Mouse (Mus musculus) c-Kit-negative CD71-positive TER-119-positive erythroid progenitor cells, embryonic 14.5 days (primary cell): Measurements from ENCODE around the gene Slc13a4.

ENCODE experiments used
- DNase-seq: peaks from one replicate; pipeline ENCODE4 v3.0.0-alpha.2; 2013; ENCODE audit warnings: low read depth, low spot score

Slc13a4 gene

DNA sequence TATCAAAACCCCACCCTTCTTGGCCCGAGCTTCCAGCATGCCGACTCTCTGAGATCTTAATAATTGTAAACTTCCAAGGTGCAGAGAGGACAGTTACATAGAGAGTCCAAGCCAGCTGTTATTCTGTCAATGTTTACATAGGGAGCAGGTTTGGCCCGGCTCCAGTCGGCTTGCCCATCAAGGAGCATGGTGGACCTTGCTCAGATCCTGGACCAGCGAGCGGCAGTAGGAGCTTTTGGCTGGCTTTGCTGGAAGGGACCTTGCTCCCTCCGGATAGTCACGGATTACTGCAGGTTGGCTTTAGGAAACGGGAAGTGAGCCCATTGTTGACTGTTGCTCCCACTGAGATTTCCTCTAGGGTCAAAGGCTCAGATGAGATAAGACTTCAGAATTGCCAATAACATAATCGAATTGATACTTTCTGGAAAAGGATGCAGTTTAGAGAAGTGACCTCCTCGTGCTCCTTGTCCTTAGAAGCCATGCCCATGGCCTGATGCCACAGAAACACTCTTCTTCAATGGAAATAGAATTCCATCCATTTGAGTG lies 4.5 kb downstream of the Slc13a4 start:
- DNase-seq: no peak

DNA sequence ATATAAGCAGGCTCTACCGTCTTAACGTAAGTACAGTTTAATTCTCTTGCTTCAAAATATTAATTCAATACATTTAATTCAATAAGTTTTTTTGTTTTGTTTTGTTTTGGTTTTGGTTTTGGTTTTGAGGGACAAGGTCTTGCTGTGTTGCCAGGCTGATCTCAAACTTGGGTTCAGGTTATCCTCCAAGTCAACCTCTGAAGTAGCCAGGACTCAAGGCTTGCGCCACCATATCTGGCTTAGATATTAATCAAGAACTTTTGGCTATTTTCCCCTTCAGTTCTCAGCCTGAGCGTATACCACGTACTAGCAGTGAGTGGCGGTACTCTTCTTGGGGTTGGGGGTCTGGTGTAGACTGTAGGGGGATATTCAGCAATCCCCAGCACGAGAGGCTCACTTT lies 5.3 kb downstream of the Slc13a4 start:
- no peak for DNase-seq

DNA sequence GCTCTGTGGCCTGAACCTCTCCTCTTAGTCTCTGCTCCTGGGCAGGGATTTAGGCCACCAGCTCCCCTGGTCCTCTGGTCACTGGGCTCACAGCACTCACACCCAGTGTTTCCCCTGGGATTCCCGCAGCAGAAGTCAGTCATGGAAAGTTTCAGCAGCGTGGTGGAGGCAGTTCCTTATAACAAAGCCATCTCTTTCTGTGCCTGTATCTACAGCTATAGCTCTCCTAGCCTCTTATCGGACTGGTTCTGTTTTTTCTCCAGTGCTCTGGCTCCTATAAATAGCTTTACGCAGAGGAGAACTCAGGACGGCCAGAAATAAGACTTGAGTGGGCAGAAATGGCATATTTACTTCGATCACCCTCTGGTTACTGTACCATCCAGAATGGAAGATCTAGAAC lies 9.6 kb downstream of the Slc13a4 start:
- DNase-seq: no peak

DNA sequence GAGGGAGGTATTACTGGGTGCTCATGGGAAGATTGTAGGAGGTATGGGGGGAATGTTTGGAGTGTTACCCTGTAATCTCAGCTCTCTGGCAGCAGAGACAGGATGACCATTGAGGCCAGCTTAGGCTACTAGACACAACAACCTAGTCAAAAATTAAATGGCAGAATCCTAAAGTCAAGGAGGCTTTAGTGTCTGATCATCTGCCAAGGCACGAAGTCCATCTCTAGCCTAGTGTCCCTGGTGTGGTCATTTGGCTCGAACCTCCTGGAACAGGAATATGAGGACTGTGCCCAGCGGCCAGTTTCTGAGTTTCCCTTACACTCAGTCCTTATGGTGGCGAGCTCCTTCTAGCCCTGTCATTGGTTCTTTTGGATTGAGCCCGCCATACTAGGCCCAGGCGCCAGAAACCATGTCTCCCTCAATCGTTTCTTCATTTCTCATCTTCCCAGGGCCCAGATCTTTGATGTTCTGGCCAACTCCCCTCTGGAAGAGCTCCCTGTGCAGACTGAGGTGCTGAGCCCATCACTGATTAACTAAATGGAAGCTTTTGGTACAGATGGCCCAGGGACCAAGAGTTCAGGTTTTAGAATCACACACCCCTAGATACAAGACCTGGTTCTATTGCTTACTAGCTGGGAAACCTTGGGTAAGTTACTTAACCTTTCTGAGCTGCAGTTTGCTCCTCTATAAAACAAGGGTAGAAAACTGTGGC lies 10.3 kb downstream of the Slc13a4 start:
- DNase-seq: no peak

DNA sequence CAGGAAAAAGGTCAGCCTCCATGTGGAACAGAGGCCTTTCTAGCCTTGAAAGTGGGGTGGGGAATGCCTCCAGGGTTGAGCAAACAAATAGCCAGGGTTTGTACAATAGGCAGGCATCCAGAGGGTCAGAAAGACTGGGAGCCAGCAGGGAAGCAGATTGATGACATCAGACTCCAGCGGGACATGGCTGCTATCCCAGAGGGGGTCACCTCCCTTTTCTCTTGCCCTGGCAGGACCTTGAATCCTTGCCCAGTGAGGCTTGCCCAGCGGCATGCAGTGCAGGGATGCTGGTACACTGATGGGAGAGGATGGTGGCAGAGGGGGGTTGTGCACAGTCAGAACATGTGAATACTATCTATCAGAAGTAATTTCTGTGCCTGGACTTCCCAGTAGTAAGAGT lies 10.9 kb downstream of the Slc13a4 start:
- no peak for DNase-seq

DNA sequence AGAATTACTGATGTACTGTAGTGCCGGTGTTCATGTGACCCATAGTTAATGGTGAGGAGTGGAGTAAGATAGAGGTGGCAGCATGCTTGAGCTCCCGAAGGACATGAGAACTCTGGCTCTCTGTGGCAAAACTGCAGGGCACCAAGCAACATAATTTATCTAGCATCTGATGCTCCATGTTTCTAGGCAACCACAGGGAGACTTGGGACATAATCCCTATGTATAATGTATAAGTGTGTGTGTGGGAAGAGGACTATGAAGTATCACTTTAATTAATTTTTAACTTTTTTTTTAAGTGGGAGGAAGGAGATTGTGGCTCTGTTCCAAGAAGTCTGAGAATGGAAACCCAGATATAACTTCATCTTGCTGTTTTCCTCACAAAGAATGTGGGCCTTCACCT lies 13.0 kb downstream of the Slc13a4 start:
- DNase-seq: no peak

DNA sequence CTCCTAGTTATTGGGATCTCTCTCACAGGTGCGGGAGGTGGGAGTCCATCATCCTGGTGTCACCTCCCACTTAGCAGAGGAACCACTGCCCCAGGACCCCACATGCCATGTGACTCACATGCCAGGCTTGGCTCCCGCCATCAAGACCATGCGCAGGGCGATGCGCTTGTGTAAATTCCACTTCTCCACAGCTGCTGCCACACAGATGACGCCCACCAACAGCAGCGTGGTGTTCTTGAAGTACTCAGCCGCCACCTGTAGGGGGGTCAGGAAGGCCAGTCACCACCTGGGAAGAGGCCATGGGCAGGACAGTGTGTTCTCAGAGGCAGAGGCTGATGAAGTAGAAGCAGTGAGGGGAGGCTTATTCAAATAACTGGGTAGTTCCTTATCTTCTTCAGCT lies 18.3 kb downstream of the Slc13a4 start:
- no peak for DNase-seq

DNA sequence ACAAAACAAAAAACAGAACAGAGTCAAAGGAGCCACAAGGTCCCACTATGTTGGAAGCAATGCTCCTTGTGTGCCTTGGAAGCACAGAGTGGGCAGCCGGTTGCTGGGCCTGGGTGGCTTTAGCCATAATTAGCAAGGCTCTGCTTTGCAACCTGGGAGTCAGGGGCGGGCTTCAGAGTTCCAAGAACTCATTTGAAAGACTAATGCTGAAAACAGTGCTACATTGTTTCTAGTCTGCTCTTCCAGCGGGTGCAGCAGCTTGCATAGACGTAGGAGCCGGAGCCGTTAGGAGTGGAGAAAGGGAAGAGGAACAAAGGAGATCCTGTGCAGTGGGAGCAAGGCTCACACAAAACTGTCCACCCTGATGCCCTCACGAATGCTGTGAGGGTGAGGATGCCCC lies 19.0 kb downstream of the Slc13a4 start:
- DNase-seq: no peak

DNA sequence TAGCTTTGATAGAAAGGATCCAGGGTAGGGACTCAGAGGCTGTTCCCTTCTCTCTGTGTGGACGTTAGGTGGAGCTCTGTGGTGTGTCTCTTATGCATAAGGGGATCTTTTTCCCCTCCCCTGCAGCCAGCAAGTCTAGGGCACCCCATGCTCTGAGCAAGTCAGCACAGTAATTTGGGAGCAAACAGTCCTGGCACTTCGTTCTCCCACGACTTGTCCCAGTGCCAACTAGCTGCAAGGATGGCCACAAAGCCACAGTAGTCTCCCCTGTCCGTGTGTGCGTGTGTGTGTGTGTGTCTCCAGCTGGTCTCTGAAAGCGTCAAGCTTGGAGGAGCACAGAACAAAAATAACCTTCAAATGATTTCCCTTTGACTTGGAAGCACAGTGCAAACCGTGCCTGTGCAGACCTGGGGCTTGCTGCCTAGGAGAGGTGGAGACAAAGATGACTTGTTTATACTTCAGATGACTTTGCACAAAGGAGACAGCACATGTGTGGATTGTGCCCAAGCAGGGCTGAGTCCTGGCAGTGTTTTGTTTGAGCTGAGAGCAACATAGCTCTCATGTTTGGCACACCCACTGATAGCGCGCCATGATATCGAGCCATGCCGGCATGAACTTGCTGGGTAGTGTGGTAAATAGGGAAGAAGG lies 19.7 kb downstream of the Slc13a4 start:
- DNase-seq: no peak

DNA sequence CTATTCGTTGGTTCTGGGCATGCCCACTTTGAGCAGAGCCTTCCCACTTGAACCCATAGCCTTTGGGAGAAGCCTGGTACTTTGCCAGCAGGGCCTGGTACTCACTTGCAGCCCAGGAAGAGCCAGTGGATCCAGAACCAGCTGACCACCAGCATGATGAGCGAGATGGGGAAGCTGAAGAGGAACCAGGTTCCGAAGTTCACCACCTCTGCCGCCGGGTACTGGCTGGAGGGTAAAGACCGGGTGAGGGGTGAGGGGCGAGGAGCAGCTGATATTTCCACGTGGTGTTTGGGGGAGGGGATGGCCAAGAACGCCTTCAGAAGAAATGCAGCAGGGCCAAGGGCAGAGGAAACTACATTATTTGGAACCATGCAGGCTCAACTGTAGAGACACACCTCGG lies 28.6 kb downstream of the Slc13a4 start:
- DNase-seq: no peak

DNA sequence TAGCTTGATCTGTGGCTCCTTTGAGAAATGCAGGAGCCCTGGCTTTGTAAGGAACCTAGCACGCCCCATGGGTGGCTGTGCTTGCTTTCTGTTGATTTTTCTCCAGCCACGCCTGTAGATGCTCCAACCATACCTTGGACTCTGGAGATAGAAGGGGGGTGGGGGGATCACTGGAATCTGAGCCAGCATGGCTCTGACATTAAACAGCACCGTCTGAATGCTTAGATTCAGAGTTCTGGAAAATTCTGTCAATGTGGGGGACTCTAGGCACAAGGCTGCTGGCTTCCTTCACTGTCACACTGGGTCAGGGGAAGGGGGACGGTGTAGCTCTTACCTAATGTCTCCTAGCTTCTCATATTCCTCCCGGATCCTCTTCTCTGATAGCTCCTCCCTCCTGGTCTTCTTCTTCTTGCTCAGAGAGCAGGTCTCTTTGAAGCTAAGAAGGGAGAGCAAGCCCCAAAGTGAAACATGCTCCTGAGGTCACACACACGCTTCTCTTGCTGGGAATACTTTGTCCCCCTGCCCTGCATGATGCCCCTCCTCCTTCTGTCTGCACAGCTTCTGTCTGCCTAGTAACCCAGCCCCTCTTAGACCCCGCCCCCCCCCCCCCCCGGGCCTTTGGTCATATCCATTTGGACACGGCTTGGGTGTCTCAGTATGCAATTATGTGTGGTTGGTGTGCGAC lies 29.9 kb downstream of the Slc13a4 start:
- no peak for DNase-seq

DNA sequence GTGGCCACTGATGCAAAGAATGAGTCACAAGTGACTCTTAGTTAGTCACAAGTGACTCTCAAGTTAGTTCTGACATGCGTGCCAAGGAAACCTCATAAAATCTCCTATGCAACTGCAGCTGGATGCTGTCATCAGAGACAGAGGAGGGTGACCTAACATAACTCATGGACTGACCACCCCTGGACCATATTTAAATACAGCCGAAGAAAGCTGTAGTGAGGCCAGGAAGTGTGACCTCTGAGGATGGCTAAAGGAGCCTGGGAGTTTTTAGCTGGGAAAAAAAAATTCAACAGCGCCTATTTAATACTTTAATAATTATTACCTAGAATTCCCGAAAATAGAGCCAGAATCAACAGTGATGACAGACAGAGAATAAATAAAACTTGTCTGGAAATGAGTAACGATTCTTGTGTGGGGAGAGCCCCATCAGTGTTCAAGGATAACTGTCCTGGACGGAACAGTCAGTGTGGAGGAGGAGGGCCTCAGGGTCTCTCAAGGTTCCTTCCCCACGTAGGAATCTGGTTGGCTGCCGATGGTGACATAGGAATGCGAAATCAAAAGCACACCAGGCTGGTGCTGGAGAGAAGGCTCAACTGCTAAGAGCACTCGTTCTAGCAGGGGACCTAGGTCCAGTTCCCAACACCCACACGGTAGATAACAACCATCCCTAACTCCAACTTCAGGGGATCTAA lies 34.4 kb downstream of the Slc13a4 start:
- DNase-seq: no peak

DNA sequence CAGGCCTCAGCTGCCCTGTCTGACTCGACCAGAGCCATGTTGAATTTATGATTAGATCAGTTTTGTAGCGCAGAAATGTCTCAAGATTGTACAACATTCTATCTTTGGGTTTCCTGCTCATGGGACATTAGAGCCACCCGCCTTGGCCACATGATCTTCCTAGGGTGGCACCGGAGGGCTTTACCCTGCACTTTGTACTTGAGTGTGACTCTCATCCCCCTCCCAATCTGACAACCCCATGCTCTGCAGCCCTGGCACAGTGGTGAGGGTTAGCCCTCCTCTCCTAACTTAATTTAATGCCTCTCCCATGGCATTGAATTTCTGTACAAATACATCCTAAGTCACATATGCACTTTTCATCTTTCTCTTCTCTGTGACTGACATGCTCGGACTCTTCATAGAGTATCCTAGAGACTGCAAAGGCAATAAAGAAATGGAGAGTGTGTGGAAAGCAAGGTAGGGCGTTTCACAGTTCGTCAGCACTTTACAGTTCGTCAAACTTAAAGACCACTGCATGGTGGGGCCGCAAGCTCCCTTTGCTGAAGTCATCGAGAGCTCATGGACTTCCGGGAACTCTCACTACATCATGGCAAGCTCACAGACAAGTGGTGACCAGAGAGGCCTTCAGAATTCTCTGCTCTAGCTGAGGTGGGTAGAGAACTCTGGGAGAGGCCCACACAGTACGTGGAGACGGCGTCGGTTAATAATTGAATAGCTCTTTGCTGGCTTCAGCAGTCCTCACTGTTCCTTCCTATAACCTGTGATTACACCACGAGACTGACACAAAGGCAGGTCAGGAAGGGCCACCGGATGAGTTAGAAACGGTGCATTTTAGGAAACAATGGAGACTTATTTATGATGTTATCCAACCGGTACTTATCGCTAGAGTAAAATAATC lies 35.8 kb downstream of the Slc13a4 start:
- no peak for DNase-seq

DNA sequence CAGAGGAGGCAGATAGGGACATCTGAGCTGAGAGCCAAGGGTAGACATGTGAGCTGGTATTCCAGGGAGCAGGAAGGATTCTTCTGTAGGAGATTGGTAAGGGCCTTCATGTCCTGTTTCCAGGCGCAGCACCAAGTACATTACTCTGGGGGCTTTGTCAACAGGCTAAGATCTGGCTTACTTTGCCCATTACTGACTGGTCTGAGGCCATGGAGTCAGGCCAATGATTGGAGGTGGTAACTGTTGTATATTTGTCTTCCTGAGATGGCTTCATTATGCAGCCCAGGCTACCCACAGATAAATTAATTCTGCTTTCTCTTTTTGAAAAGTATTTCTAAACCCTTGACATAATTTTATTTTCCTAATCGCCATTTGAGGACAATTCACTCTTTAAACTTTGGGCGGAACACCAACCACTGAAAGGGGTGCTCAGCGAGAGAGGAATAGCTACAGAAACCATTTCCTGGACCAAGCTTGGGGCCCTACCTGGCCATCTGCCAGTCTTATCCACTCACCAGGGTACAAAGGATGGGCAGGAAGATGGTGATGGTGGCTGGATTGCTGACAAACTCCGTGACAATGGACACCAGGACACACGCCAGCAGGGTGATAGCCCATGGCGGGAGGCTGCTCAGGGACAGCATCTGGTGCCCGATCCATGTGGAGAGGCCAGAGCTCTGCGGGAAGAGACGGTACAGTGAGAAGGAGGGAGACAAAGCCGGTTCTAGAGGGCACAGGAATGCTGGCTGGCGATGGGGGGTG lies 36.7 kb downstream of the Slc13a4 start:
- DNase-seq: no peak

DNA sequence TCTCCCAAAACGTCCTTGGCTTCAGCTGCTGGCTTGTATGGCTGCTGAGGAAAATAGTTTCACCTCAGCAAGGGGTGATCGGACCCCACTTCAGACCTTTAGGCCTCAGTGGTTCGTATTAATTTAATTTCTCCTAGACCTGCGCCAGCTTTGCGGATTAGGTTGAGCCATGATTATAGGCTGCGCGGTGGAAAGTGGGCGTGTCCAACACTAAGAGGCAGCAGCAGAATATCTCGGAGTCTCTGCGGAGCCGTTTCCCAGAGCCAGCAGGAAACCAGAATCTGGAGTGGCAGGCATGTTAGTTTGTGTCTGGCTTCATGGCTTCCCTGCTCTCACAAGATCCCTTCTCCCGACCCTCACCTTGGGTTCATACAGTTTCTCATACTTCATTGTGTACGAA lies 38.3 kb downstream of the Slc13a4 start:
- DNase-seq: no peak

DNA sequence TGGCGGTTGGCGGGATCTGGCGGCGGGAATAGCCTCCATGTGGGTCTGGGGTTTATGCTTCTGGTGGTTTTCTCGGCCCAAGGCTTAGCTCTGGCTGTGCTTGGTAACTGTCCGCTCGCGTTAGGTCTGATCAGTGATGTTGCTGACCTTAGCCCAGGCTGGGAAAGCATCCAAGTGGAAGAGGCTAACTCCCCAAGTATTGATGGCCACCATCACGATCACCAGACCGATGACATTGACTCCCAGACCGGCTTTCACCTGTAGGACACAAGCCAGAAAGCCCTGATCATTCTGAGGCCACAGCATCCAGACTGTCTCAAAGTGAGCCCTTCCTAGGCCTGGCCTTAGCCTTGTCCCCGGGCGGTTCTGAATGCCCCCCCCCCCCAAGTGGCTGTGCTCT lies 39.2 kb downstream of the Slc13a4 start:
- no peak for DNase-seq

DNA sequence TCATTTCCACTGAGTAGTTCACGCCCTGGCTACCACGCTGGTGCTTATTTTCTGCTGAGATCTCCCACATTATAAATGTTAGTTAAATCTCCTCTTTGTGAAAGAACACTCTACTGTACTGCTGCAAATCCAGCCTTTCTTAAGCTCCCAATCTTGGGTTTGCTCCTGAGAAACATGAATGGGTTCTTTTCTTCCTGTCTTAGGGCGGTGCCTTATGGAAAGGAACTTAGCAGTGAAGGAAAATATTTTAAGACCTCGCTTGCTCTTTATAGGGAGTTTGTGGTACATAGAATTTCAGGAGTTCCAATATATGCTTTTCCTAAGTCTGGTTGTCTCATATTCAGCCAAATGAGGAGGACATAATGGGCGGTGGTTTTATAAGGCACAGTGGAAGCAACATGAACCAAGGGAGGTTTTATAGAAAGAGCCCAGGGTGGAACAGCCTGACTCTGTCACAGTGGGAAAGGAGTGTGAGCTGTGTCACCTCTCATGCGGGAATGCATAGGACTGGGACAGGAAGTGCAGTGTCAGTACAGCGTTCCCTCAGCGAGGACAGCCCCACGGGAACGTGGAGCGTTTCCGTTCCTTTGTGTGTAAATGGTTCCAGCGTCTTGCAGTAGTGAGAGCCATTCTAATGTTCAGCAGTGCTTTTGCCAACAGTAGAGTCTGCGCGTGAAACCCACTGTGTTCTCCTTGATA lies 42.2 kb downstream of the Slc13a4 start:
- no peak for DNase-seq

DNA sequence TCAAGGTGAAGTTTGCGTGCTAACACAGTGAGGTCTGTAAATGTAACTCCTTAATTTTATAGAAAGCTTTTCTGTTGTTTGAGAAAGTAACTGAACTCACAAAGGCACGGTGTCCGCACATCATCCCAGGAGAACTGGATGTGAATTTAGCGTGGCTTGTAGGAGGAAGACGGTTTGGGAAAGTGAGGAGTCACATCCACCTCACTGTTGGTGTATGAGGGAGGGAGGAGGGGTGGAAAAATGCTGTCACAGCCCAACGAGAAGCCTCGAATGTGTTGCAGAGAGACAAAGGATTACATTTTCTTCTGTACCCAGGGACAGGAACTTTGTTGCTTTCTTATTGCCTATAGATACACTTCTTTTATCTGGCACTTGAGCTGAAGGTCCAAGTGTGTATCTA lies 47.4 kb downstream of the Slc13a4 start:
- no peak for DNase-seq

DNA sequence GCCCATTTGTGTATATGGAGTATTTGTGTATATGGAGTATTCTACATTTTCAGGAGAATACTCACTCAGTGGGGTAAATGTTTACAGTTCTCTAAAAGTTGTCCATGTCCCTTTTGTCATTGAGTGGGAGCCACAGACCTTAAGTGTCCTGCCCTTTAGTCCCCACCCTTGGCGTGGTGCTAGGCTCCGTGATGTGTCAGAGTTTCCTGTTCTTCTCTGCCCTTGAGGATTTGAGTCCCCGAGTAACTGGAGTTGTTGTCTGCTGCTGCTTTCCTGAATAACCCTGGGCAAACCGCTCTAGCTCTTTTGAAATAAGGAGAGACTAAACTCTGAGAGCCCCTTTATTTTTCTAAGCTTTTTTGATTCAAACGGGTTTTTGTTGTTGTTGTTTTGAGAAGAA lies 48.4 kb downstream of the Slc13a4 start:
- no peak for DNase-seq

DNA sequence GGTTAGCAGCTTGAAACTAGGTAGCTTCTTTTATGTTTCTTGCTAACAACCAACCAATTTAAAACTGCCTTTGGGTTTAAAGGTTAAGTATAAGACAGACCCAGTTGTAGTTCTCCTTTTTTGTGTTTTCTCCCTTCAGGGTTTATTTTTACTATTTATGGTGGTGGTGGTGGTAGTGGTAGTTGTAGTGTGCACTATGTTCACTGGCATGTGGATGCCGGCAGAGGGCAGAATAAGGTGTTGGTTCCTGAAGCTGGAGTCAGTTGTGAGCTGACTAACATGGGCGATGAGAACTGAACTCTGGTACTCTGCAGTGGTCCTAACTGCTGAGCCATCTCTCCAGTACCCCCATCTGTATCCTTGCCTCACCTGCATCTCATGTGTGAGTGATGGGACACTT lies 49.0 kb downstream of the Slc13a4 start:
- DNase-seq: no peak
